Mouse (Mus musculus) liver, adult 2 months (tissue): ENCODE measurements around the gene Rnf213.

ENCODE experiments used
- CTCF ChIP-seq: fragments of 200-500 bp; IDR thresholded peaks from 2 replicates; pipeline ENCODE4 v1.5.1; 2011; ENCODE audit warnings: low read depth, low read length, control low read depth
- POLR2A ChIP-seq: fragments of 200-500 bp; IDR thresholded peaks from 2 replicates; pipeline ENCODE4 v1.6.1; 2011; ENCODE audit warnings: low read length, control low read depth; ENCODE audit not compliant: insufficient read depth; ENCODE audit errors: extremely low read depth

GRCm38 (mm10) chr11:119375425-119375824 lies 17.5 kb upstream of the Rnf213 start:
- no peak for TF ChIP-seq CTCF
- TF ChIP-seq POLR2A, result no peak
